Comparison of ENCODE assay signal across 19 mouse cellular contexts in genomic region chr4:150080330-150080967, GRCm38 (mm10). TPM values are rescaled to one million over a fixed set of nuclear protein-coding genes. Genes with fewer than 3 reads are reported as not detected.
DNase-seq lines count a peak whose midpoint lies in the region; ATAC-seq and TF ChIP-seq lines count a peak whose summit lies in the region.
"Had no signal": no experiment of that assay in that cellular context is flagged by ENCODE, and none has a peak within 500 bp of the region (broad histone marks: within the 10 kb centered on the region; RNA-seq: fewer than 3 reads in every experiment).

No protein-coding gene starts in this region.

- peak overlapping the region; percentile 34 for H3K27ac ChIP-seq in heart, postnatal 0 days (ENCODE audit: low read depth)
- 0 out of 2 replicates have a peak overlapping the region, but pooled peaks have one; percentile 16 for H3K27ac ChIP-seq in stomach, embryonic 15.5 days
- no peak overlapping the region for H3K27ac ChIP-seq in stomach, postnatal 0 days (replicated peaks)
- 0 out of 2 replicates have a peak overlapping the region, but pooled peaks have one; percentile 83 for H3K27ac ChIP-seq in lung, postnatal 0 days (ENCODE audit: low read length)
- H3K27ac ChIP-seq: forebrain, embryonic 12.5 days; midbrain, embryonic 12.5 days; neural tube, embryonic 15.5 days had no signal

- H3K4me1 ChIP-seq in heart, postnatal 0 days (ENCODE audit: control insufficient read depth, insufficient read depth) = no peaks in the 10 kb centered on the region; the same call in 1 of the 2 replicates
- 0 out of 2 replicates have a peak, but pooled peaks cover 3% of the 10 kb centered on the region for H3K4me1 ChIP-seq in stomach, embryonic 15.5 days
- no peaks in the 10 kb centered on the region for H3K4me1 ChIP-seq in stomach, postnatal 0 days (replicated peaks; ENCODE audit: control insufficient read depth, insufficient read depth)
- H3K4me1 ChIP-seq in lung, postnatal 0 days (ENCODE audit: insufficient read depth, low read depth, low read length) = no peaks in the 10 kb centered on the region
- H3K4me1 ChIP-seq: forebrain, embryonic 12.5 days; midbrain, embryonic 12.5 days; neural tube, embryonic 15.5 days had no signal

- peak; percentile 32 for DNase-seq in heart, postnatal 0 days (ENCODE audit: low spot score)
- no peak for DNase-seq in heart, adult 11 months
- no peak for DNase-seq in stomach, postnatal 0 days (ENCODE audit: low spot score)
- peak; percentile 95 for DNase-seq in lung, postnatal 0 days (ENCODE audit: low spot score)
- no peak for DNase-seq in cerebellum, adult 11 months
- no peak for DNase-seq in left cerebral cortex, postnatal 4 days
- DNase-seq: adrenal gland, postnatal 36 days; cerebellum, adult 9-11 months; gastrocnemius, postnatal 36 days; kidney, postnatal 4 days; liver had no signal

- TF ChIP-seq CTCF in heart, postnatal 0 days (IDR thresholded peaks at IDR 0.05; ENCODE audit: low read depth) = no peak
- no peak for TF ChIP-seq CTCF in stomach, postnatal 0 days (IDR thresholded peaks at IDR 0.05; ENCODE audit: low read depth)
- no peak for TF ChIP-seq CTCF in lung, postnatal 0 days (IDR thresholded peaks at IDR 0.05)

- no peak for ATAC-seq in heart, postnatal 0 days (ENCODE audit: insufficient read depth, low read depth)
- no peak for ATAC-seq in stomach, embryonic 15.5 days (ENCODE audit: insufficient read depth, low FRiP score, low read depth)
- ATAC-seq in stomach, postnatal 0 days (ENCODE audit: low FRiP score, low TSS enrichment) = no peak; the same call in 1 of the 2 replicates
- ATAC-seq in lung, postnatal 0 days = peak; percentile 66
- ATAC-seq: Patski had no signal

- H3K9me3 ChIP-seq in heart, postnatal 0 days (replicated peaks; ENCODE audit: control insufficient read depth, low read length) = no peaks in the 10 kb centered on the region
- no peaks in the 10 kb centered on the region for H3K9me3 ChIP-seq in stomach, embryonic 15.5 days
- no peaks in the 10 kb centered on the region for H3K9me3 ChIP-seq in stomach, postnatal 0 days (ENCODE audit: control insufficient read depth, low read length)
- H3K9me3 ChIP-seq in lung, postnatal 0 days (ENCODE audit: low read length) = no peaks in the 10 kb centered on the region
- H3K9me3 ChIP-seq: forebrain, embryonic 12.5 days; neural tube, embryonic 15.5 days had no signal

- H3K27me3 ChIP-seq in heart, postnatal 0 days (ENCODE audit: control insufficient read depth, insufficient read depth, low read length) = no peaks in the 10 kb centered on the region
- H3K27me3 ChIP-seq in stomach, embryonic 15.5 days (replicated peaks) = no peaks in the 10 kb centered on the region
- no peaks in the 10 kb centered on the region for H3K27me3 ChIP-seq in stomach, postnatal 0 days (ENCODE audit: control insufficient read depth, insufficient read depth, low read length)
- no peaks in the 10 kb centered on the region for H3K27me3 ChIP-seq in lung, postnatal 0 days (replicated peaks; ENCODE audit: insufficient read depth, low read length)
- H3K27me3 ChIP-seq: forebrain, embryonic 12.5 days; midbrain, embryonic 12.5 days; neural tube, embryonic 15.5 days; Patski had no signal

- no peaks in the 10 kb centered on the region for H3K36me3 ChIP-seq in heart, postnatal 0 days (replicated peaks; ENCODE audit: control insufficient read depth, insufficient read depth, low read length)
- H3K36me3 ChIP-seq in stomach, embryonic 15.5 days = no peaks in the 10 kb centered on the region
- H3K36me3 ChIP-seq in stomach, postnatal 0 days (ENCODE audit: control insufficient read depth, insufficient read depth, low read length) = no peaks in the 10 kb centered on the region
- no peaks in the 10 kb centered on the region for H3K36me3 ChIP-seq in lung, postnatal 0 days (ENCODE audit: insufficient read depth, low read length)
- H3K36me3 ChIP-seq: forebrain, embryonic 12.5 days; midbrain, embryonic 12.5 days; neural tube, embryonic 15.5 days had no signal

- 72% methylated on average over 11 of the region's 11 CpGs for WGBS in heart, postnatal 0 days
- WGBS in stomach, embryonic 15.5 days = 60% methylated on average over 11 of the region's 11 CpGs
- 51% methylated on average over 11 of the region's 11 CpGs for WGBS in stomach, postnatal 0 days
- WGBS in lung, postnatal 0 days = 60% methylated on average over 11 of the region's 11 CpGs

- intact Hi-C loops in left cerebral cortex, postnatal 4 days (cut with DNase I) = no loop called here

- no peak overlapping the region for H3K4me2 ChIP-seq in heart, postnatal 0 days (ENCODE audit: low read depth, low read length)
- no peak overlapping the region for H3K4me2 ChIP-seq in stomach, embryonic 15.5 days
- H3K4me2 ChIP-seq in stomach, postnatal 0 days (replicated peaks; ENCODE audit: low read depth) = no peak overlapping the region
- no peak overlapping the region for H3K4me2 ChIP-seq in lung, postnatal 0 days (replicated peaks; ENCODE audit: low read depth, low read length)
- H3K4me2 ChIP-seq: forebrain, embryonic 12.5 days; heart, embryonic 11.5 days; midbrain, embryonic 12.5 days; neural tube, embryonic 15.5 days had no signal

- H3K9ac ChIP-seq in heart, postnatal 0 days (replicated peaks; ENCODE audit: low read depth, low read length) = no peak overlapping the region
- H3K9ac ChIP-seq in stomach, embryonic 15.5 days = no peak overlapping the region
- H3K9ac ChIP-seq in stomach, postnatal 0 days (ENCODE audit: low read length) = no peak overlapping the region
- H3K9ac ChIP-seq in lung, postnatal 0 days (replicated peaks; ENCODE audit: low read depth) = no peak overlapping the region
- H3K9ac ChIP-seq: forebrain, embryonic 12.5 days; midbrain, embryonic 12.5 days; neural tube, embryonic 15.5 days had no signal

- no peak for TF ChIP-seq EP300 in heart, postnatal 0 days (IDR thresholded peaks at IDR 0.05; ENCODE audit: low read depth)
- no peak for TF ChIP-seq EP300 in stomach, postnatal 0 days (optimal IDR thresholded peaks at IDR 0.05)
- peak; percentile 86 for TF ChIP-seq EP300 in lung, postnatal 0 days (IDR thresholded peaks at IDR 0.05)

- H3K4me3 ChIP-seq in heart, postnatal 0 days (ENCODE audit: low read depth, low read length) = no peak overlapping the region
- H3K4me3 ChIP-seq in stomach, embryonic 15.5 days (replicated peaks) = no peak overlapping the region
- H3K4me3 ChIP-seq in stomach, postnatal 0 days (ENCODE audit: low read depth, low read length) = no peak overlapping the region
- H3K4me3 ChIP-seq in lung, postnatal 0 days (ENCODE audit: low read depth, low read length) = no peak overlapping the region
- H3K4me3 ChIP-seq: forebrain, embryonic 12.5 days; midbrain, embryonic 12.5 days; neural tube, embryonic 15.5 days had no signal

RNA-seq across cellular contexts. Expression of gene Gpr157, which starts 6.7 kb away (rescaled TPM):
- total RNA-seq in heart, postnatal 0 days (2014; rRNA removed; ENCODE audit: low replicate concordance) = 15.0 and 23.3 TPM in 2 replicates
- 4.3 and 4.5 TPM in 2 replicates for polyA plus RNA-seq in heart, postnatal 0 days (2015; fragmentation: Nextera tagmentation; extraction: Ambion mirVana)
- 1.2 and 1.3 TPM in 2 replicates for polyA plus RNA-seq in stomach, embryonic 15.5 days (2015; fragmentation: Nextera tagmentation; extraction: Ambion mirVana)
- polyA plus RNA-seq in stomach, postnatal 0 days (2015; fragmentation: Nextera tagmentation; extraction: Ambion mirVana) = 0.55 and 0.75 TPM in 2 replicates
- polyA plus RNA-seq in lung, postnatal 0 days (2015; fragmentation: Nextera tagmentation; extraction: Ambion mirVana) = 1.6 TPM in 2 replicates
- total RNA-seq in left cerebral cortex, postnatal 4 days (2021) = 1 to 10 TPM; 1.2 to 1.5 TPM

RNA-seq across cellular contexts. Expression of gene Slc2a5, which starts 38.6 kb away (rescaled TPM):
- 0.58 TPM in 1 of 2 replicates, not detected in the other for total RNA-seq in heart, postnatal 0 days (2014; rRNA removed; ENCODE audit: low replicate concordance)
- polyA plus RNA-seq in heart, postnatal 0 days (2015; fragmentation: Nextera tagmentation; extraction: Ambion mirVana) = 0.42 and 0.59 TPM in 2 replicates
- polyA plus RNA-seq in stomach, embryonic 15.5 days (2015; fragmentation: Nextera tagmentation; extraction: Ambion mirVana) = 1.6 and 2.4 TPM in 2 replicates
- polyA plus RNA-seq in stomach, postnatal 0 days (2015; fragmentation: Nextera tagmentation; extraction: Ambion mirVana) = 0.76 and 0.80 TPM in 2 replicates
- 0.23 and 0.60 TPM in 2 replicates for polyA plus RNA-seq in lung, postnatal 0 days (2015; fragmentation: Nextera tagmentation; extraction: Ambion mirVana)
- total RNA-seq in left cerebral cortex, postnatal 4 days (2021) = 1 to 10 TPM; 1.4 to 1.5 TPM
- total RNA-seq: hematopoietic stem cell, adult 5-6 weeks had no signal
- polyA plus RNA-seq: C2C12, Patski had no signal

Comparison
In these comparisons a context has a peak if more than half of its experiments do, and no peak if none do; other contexts are left out.
1. DNase-seq: peak in heart, postnatal 0 days (single experiment) and lung, postnatal 0 days (single experiment); none in heart, adult 11 months (single experiment), stomach, postnatal 0 days (single experiment), cerebellum, adult 11 months (single experiment) and left cerebral cortex, postnatal 4 days (single experiment).